ENCODE assay signal across 8 mouse cellular contexts in genomic region chr6:49213581-49214085, GRCm38 (mm10). TPM values are rescaled to one million over a fixed set of nuclear protein-coding genes. Genes with fewer than 3 reads are reported as not detected.
DNase-seq lines count a peak whose midpoint lies in the region; ATAC-seq and TF ChIP-seq lines count a peak whose summit lies in the region.

No protein-coding gene starts in this region.

- no peaks in the 10 kb centered on the region for H3K27me3 ChIP-seq in midbrain, embryonic 14.5 days (ENCODE audit: control insufficient read depth, insufficient read depth, low read length)

- H3K4me2 ChIP-seq in midbrain, embryonic 14.5 days (ENCODE audit: low read length) = peak overlapping the region; percentile 82

- no peak for TF ChIP-seq CTCF in left cerebral cortex, adult 2 months (IDR thresholded peaks at IDR 0.05)

- WGBS in midbrain, embryonic 14.5 days = under 1% methylated on average over 46 of the region's 50 CpGs

- no peak for DNase-seq in left cerebral cortex, adult 2 months (ENCODE audit: extremely low spot score in 1 of 2, low spot score in 2 of 2)
- DNase-seq in left cerebral cortex, postnatal 25 days (ENCODE audit: low spot score in 2 of 2) = no peak
- peak; percentile 26 for DNase-seq in adrenal gland, adult 2 months
- DNase-seq in gastrocnemius, postnatal 25 days = peak; percentile 19
- peak; percentile 55 for DNase-seq in kidney, postnatal 10 days
- peak; percentile 73 for DNase-seq in midbrain, embryonic 14.5 days
- peak; percentile 39 to 46 for DNase-seq in thymus, postnatal 10 days (ENCODE audit: low spot score in 2 of 2)

- peaks cover 33% of the 10 kb centered on the region for H3K4me1 ChIP-seq in midbrain, embryonic 14.5 days (ENCODE audit: control insufficient read depth, insufficient read depth, low read length)

- peak overlapping the region; percentile 96 for H3K9ac ChIP-seq in midbrain, embryonic 14.5 days (replicated peaks; ENCODE audit: low read length)

- H3K4me3 ChIP-seq in left cerebral cortex, adult 2 months = peak overlapping the region; percentile 27
- peak overlapping the region; percentile 91 for H3K4me3 ChIP-seq in midbrain, embryonic 14.5 days (replicated peaks; ENCODE audit: low read depth, low read length)

- peak; percentile 3; the same call in 1 of the 2 replicates for ATAC-seq in midbrain, embryonic 14.5 days (ENCODE audit: low FRiP score, low TSS enrichment)
- no peak for ATAC-seq in erythroid progenitor cell, adult 5-6 weeks (replicated peaks; ENCODE audit: low FRiP score, poor library complexity, severe bottlenecking)

- H3K9me3 ChIP-seq in midbrain, embryonic 14.5 days (ENCODE audit: control insufficient read depth, low read length) = no peaks in the 10 kb centered on the region

- intact Hi-C loops in left cerebral cortex, adult 2 months (cut with DNase I) = no loop called here
- intact Hi-C loops in left cerebral cortex, postnatal 25 days (cut with DNase I) = no loop called here

- H3K27ac ChIP-seq in left cerebral cortex, adult 2 months = no peak overlapping the region
- peak overlapping the region; percentile 95 for H3K27ac ChIP-seq in midbrain, embryonic 14.5 days (replicated peaks; ENCODE audit: low read depth, low read length)

- H3K36me3 ChIP-seq in midbrain, embryonic 14.5 days (ENCODE audit: control insufficient read depth, insufficient read depth, low read length) = no peaks in the 10 kb centered on the region

RNA-seq across cellular contexts. Expression of gene Igf2bp3, which starts 1.1 kb away (rescaled TPM):
- under 1 TPM in 1 of 2 experiments, not detected in 1; 0.35 TPM for total RNA-seq in left cerebral cortex, adult 2 months (2021)
- under 1 TPM in 1 of 2 experiments, not detected in 1; 0.16 TPM for total RNA-seq in left cerebral cortex, postnatal 25 days (2021)
- under 1 TPM; 0.17 to 0.20 TPM for total RNA-seq in adrenal gland, adult 2 months (2021)
- polyA plus RNA-seq in adrenal gland, adult 2 months (2012; rRNA removed) = 0.02 TPM in 1 of 2 replicates, not detected in the other
- under 1 TPM; 0.15 to 0.29 TPM for total RNA-seq in gastrocnemius, postnatal 25 days (2021)
- 24.7 and 39.2 TPM in 2 replicates for polyA plus RNA-seq in midbrain, embryonic 14.5 days (2014; fragmentation: Nextera tagmentation; extraction: Ambion mirVana)
- not detected in 2 replicates for total RNA-seq in erythroid progenitor cell, adult 5-6 weeks (2015; ENCODE audit: low replicate concordance)
- not detected in 2 replicates for total RNA-seq in erythroid progenitor cell, adult 5-6 weeks (2017; ENCODE audit: low replicate concordance)

RNA-seq across cellular contexts. Expression of gene Tra2a, which starts 50.2 kb away (rescaled TPM):
- total RNA-seq in left cerebral cortex, adult 2 months (2021) = 10 to 100 TPM; 75.5 to 90.0 TPM
- total RNA-seq in left cerebral cortex, postnatal 25 days (2021) = 10 to 100 TPM; 74.1 to 80.5 TPM
- 10 to 100 TPM; 38.5 to 88.4 TPM for total RNA-seq in adrenal gland, adult 2 months (2021)
- 15.6 and 17.5 TPM in 2 replicates for polyA plus RNA-seq in adrenal gland, adult 2 months (2012; rRNA removed)
- 10 to 100 TPM; 15.8 to 18.6 TPM for total RNA-seq in gastrocnemius, postnatal 25 days (2021)
- polyA plus RNA-seq in midbrain, embryonic 14.5 days (2014; fragmentation: Nextera tagmentation; extraction: Ambion mirVana) = 58.0 and 105 TPM in 2 replicates
- total RNA-seq in erythroid progenitor cell, adult 5-6 weeks (2015; ENCODE audit: low replicate concordance) = 176 and 196 TPM in 2 replicates
- 116 and 133 TPM in 2 replicates for total RNA-seq in erythroid progenitor cell, adult 5-6 weeks (2017; ENCODE audit: low replicate concordance)

Comparison
In these comparisons a context has a peak if more than half of its experiments do, and no peak if none do; other contexts are left out.
1. DNase-seq: peak in adrenal gland, adult 2 months (single experiment), gastrocnemius, postnatal 25 days (single experiment), kidney, postnatal 10 days (single experiment), midbrain, embryonic 14.5 days (single experiment) and thymus, postnatal 10 days (2 of 2); none in left cerebral cortex, adult 2 months (0 of 2) and left cerebral cortex, postnatal 25 days (0 of 2).